13 mouse cellular contexts compared by ENCODE assay signal in the genomic region with DNA sequence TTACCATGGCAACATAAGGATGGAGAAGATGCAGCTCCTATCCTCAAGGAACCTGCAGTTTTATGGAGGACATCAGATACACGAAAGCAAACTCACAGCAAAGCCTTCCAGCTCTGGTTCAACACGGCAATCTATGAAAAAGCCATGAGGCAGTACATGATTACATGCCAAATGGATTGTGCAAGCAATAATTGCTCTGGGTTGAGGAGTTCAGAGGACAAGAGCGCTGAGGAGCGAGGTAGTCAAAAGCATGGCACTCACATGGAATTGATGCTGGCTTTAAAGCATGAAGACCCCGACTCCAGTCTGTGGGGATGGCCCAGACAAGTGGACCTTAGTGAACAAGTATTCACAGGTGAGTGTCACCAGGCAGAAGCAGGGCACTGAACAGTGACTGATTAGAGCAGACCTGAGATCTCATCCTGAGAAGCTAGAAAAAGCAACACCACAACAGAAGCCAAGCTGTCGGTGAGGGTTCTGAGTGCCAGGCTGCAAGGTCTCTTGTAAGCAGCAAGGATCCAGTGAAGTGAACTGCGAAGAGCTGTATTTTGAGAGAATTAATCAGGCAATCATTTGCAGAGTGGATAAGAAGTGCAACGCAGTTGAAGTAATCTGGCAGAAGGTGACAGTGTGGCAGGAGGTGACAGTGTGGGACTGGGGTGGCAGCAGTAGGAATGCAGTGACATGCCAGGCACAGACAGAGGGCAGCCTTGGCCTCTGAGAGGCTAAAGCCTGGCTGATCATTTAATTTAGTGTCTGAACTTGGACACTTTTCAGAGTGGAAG. TPM values are rescaled to one million over a fixed set of nuclear protein-coding genes. Genes with fewer than 3 reads are reported as not detected.
DNase-seq lines count a peak whose midpoint lies in the region; ATAC-seq and TF ChIP-seq lines count a peak whose summit lies in the region.
"Had no signal": no experiment of that assay in that cellular context is flagged by ENCODE, and none has a peak within 500 bp of the region (broad histone marks: within the 10 kb centered on the region; RNA-seq: fewer than 3 reads in every experiment).

No protein-coding gene starts in this region.

- no peaks in the 10 kb centered on the region for H3K27me3 ChIP-seq in hindbrain, postnatal 0 days (ENCODE audit: insufficient read depth, low read length)
- 0 out of 2 replicates have a peak, but pooled peaks cover 2% of the 10 kb centered on the region for H3K27me3 ChIP-seq in hindbrain, embryonic 11.5 days (ENCODE audit: control insufficient read depth, insufficient read depth, low read length)
- no peaks in the 10 kb centered on the region for H3K27me3 ChIP-seq in testis, adult 2 months (ENCODE audit: control insufficient read depth, insufficient read depth, low read length)

- ATAC-seq in hindbrain, postnatal 0 days: peak; percentile 62; the same call in 1 of the 2 replicates
- ATAC-seq in hindbrain, embryonic 11.5 days (ENCODE audit: low FRiP score): no peak

- 68% methylated on average over 8 of the region's 8 CpGs for WGBS in hindbrain, postnatal 0 days
- WGBS in hindbrain, embryonic 11.5 days: 88% methylated on average over 8 of the region's 8 CpGs

- H3K9ac ChIP-seq in hindbrain, postnatal 0 days (replicated peaks; ENCODE audit: low read length): no peak overlapping the region
- no peak overlapping the region for H3K9ac ChIP-seq in hindbrain, embryonic 11.5 days (ENCODE audit: low read depth, low read length)
- H3K9ac ChIP-seq: embryonic facial prominence, embryonic 13.5 days; limb, embryonic 12.5 days had no signal

- H3K9me3 ChIP-seq in hindbrain, postnatal 0 days (ENCODE audit: low read length): no peaks in the 10 kb centered on the region
- H3K9me3 ChIP-seq in hindbrain, embryonic 11.5 days (ENCODE audit: control insufficient read depth, low read length): no peaks in the 10 kb centered on the region
- H3K9me3 ChIP-seq: embryonic facial prominence, embryonic 13.5 days; G1E; limb, embryonic 12.5 days; midbrain, embryonic 10.5 days had no signal

- TF ChIP-seq CTCF in hindbrain, postnatal 0 days (IDR thresholded peaks at IDR 0.05; ENCODE audit: low read depth): peak; percentile 61
- TF ChIP-seq CTCF in testis, adult 2 months (IDR thresholded peaks at IDR 0.05; ENCODE audit: control insufficient read depth, insufficient read depth, insufficient replicate concordance, low read depth, low read length): peak; percentile 19; the same call in 1 of the 2 replicates

- peaks cover 24% of the 10 kb centered on the region for H3K4me1 ChIP-seq in hindbrain, postnatal 0 days (ENCODE audit: insufficient read depth, low read length)
- peaks cover 4% of the 10 kb centered on the region for H3K4me1 ChIP-seq in hindbrain, embryonic 11.5 days (replicated peaks; ENCODE audit: control insufficient read depth, insufficient read depth, low read length)
- no peaks in the 10 kb centered on the region for H3K4me1 ChIP-seq in testis, adult 2 months (ENCODE audit: control insufficient read depth, insufficient read depth, low read length)

- H3K4me3 ChIP-seq in hindbrain, postnatal 0 days (ENCODE audit: low read length): no peak overlapping the region
- no peak overlapping the region for H3K4me3 ChIP-seq in hindbrain, embryonic 11.5 days (ENCODE audit: low read depth, low read length)
- no peak overlapping the region for H3K4me3 ChIP-seq in testis, adult 2 months (ENCODE audit: control insufficient read depth, low read depth, low read length)
- H3K4me3 ChIP-seq: embryonic facial prominence, embryonic 13.5 days; limb, embryonic 12.5 days; midbrain, embryonic 10.5 days had no signal

- no peak overlapping the region for H3K27ac ChIP-seq in hindbrain, postnatal 0 days
- no peak overlapping the region for H3K27ac ChIP-seq in hindbrain, embryonic 11.5 days (ENCODE audit: low read depth, low read length)
- H3K27ac ChIP-seq in testis, adult 2 months (ENCODE audit: control insufficient read depth, insufficient read depth, low read depth, low read length): no peak overlapping the region
- H3K27ac ChIP-seq: embryonic facial prominence, embryonic 13.5 days; limb, embryonic 12.5 days; midbrain, embryonic 10.5 days had no signal

- no peak for TF ChIP-seq POLR2A in testis, adult 2 months (IDR thresholded peaks at IDR 0.05; ENCODE audit: control insufficient read depth, low read depth, low read length)

- no peak overlapping the region for H3K4me2 ChIP-seq in hindbrain, postnatal 0 days (ENCODE audit: low read depth, low read length)
- H3K4me2 ChIP-seq in hindbrain, embryonic 11.5 days (replicated peaks; ENCODE audit: low read depth, low read length): no peak overlapping the region
- H3K4me2 ChIP-seq: embryonic facial prominence, embryonic 13.5 days; limb, embryonic 12.5 days had no signal

- no peaks in the 10 kb centered on the region for H3K36me3 ChIP-seq in hindbrain, postnatal 0 days (ENCODE audit: insufficient read depth, low read length)
- H3K36me3 ChIP-seq in hindbrain, embryonic 11.5 days (ENCODE audit: control insufficient read depth, insufficient read depth, low read length): no peaks in the 10 kb centered on the region
- no peaks in the 10 kb centered on the region for H3K36me3 ChIP-seq in testis, adult 2 months (ENCODE audit: control insufficient read depth, insufficient read depth, low read length)
- H3K36me3 ChIP-seq: embryonic facial prominence, embryonic 13.5 days; G1E; limb, embryonic 12.5 days had no signal

- DNase-seq in hindbrain, postnatal 0 days (ENCODE audit: low spot score): no peak
- no peak for DNase-seq in hindbrain, embryonic 11.5 days (ENCODE audit: low spot score)
- no peak for DNase-seq in testis, postnatal 10 days (ENCODE audit: low spot score)
- DNase-seq in cerebellum, postnatal 25 days: peak; percentile 68 to 75
- DNase-seq in B cell, adult 2 months: no peak
- DNase-seq in spleen, postnatal 14 days (ENCODE audit: low spot score in 2 of 2): no peak
- DNase-seq: adrenal gland, postnatal 25 days; right cerebral cortex, postnatal 25 days had no signal

RNA-seq across cellular contexts. Expression of a gene that starts 22.3 kb away (rescaled TPM):
- 23.5 and 28.0 TPM in 2 replicates for total RNA-seq in hindbrain, postnatal 0 days (2014; rRNA removed)
- 20.6 and 22.2 TPM in 2 replicates for polyA plus RNA-seq in hindbrain, postnatal 0 days (2015; fragmentation: Nextera tagmentation; extraction: Ambion mirVana)
- polyA plus RNA-seq in hindbrain, embryonic 11.5 days (2014; fragmentation: Nextera tagmentation; extraction: Ambion mirVana): 16.0 and 18.8 TPM in 2 replicates
- polyA plus RNA-seq in testis, adult 2 months (2012; rRNA removed): 83.7 and 84.9 TPM in 2 replicates
- polyA plus RNA-seq: G1E had no signal

Comparison
In these comparisons a context has a peak if more than half of its experiments do, and no peak if none do; other contexts are left out.
1. DNase-seq: peak in cerebellum, postnatal 25 days (2 of 2); none in hindbrain, postnatal 0 days (single experiment), hindbrain, embryonic 11.5 days (single experiment), testis, postnatal 10 days (single experiment), B cell, adult 2 months (0 of 2) and spleen, postnatal 14 days (0 of 2).